Mouse (Mus musculus) lung, postnatal 14 days (tissue): ENCODE data around the gene Abca14.
"Not testable (repeated sequence)": the region's sequence is repeated elsewhere in the genome, so short reads cannot be mapped to it uniquely, and the experiment has no call there.

Source experiments
- DNase-seq: peaks from one replicate; pipeline ENCODE4 v3.0.0; 2021

Abca14 gene

DNA sequence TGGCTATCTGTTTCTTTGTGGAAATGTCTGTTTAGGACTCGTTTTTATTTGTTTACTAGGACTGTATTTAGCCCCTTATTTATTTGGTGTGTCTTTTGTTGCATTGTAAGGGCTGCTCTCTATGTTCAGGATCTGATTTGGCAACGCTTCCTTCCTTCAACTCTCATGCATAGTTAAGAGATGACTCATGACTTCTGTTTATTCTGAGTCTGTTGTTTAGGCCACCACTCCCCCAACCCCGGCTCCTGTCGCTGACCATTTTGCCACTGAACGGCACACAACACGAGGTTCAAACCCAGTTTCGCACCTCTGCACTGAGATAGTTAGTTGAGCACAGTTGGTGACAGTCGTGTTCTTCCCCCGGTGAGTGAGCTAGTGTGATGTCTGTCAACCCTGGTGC, 2.2 kb downstream of the Abca14 start:
- peak; percentile 16 for DNase-seq

DNA sequence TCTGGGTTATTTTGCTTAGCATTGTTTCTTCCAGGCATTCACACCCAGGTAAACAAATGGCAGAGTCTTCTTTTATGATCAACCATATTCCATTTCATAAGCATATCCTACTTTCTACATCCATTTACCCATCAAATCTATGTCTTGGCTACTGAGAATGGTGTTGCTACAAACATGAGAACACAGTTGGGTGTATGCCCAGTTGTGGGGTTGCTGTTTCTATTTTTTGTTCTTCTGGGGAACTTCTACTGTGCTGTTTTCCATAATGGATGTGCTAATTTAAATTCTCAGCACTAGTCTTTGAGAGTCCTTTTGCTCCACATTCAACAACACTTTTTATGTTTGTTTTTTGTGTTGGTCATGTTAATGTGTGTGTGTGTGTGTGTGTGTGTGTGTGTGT, 24.8 kb downstream of the Abca14 start:
- DNase-seq = no peak

DNA sequence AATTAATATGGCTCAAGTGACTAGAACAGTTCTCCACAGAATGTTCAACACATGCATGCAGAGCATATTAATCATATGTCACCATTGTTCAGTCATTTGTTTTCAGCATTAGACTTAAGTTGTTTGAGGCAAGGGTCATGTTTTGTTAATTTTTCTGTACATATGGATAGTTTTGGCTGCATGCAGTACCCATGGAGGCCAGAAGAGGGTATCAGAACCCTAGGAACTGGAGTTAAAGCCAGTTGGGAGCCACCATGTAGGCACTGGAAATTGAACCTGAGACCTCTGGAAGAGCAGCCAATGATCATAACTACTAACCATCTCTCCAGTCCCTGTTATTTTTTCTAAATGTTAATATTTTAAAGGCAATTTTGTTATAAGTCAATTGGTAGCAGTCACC, 37.3 kb downstream of the Abca14 start:
- peak; percentile 3 for DNase-seq

DNA sequence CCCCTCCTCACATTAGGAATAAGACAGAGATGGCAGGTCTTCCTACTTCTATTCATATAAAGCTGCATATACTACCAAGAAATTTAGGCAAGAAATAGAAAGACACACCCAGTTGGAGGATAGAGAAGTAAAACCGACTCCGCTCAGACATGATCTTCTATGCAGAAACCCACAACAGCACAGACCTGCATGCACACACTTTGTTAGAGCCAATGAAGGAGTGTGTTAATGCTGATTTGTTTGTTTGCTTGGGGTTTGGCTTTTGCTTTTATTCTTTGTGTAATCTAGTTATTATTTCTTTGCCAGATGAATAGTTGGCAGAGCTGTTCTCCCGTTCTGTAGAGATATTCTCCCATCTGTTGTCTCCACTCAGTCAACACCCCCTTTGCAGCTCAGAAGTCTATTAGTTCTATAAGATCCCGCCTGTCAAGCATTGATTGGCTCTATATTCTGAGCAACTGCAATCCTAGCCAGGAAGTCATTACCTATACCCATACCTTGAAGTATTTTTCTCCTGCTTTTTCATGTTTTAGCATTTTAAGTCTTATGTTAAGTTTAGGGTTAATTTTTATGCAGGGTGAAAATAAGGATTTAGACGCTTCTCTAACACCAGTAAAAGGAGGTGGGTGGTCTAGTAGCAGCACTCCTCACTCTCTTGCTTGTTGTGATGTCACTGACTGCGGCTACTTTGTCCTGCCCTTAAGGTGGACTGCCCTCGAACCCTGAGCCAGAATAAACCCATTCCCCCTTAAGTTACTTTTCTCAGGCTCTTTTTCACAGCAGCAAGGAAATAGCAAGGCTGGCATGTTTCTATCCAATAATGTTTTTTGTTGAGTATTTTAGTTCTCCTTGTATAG, 67.6 kb downstream of the Abca14 start:
- no peak for DNase-seq

DNA sequence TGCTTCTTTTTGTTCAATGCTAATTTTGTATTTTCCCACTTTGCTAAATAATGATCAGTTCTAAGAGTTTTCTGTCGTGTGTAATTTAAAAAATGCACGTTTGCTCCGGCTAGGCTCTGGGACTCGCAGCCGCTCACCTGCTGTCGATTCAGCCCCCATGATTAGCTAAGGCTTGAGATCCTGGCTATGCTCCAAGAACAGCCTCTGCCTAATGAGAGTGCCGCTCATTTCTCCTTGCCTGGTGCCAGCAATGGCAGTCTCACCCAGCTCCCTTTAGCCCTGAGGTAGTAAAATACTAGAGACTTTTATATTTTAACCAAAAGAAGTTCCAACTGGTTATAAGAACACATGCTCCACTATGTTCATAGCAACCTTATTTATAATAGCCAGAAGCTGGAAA, 68.3 kb downstream of the Abca14 start:
- no peak for DNase-seq

DNA sequence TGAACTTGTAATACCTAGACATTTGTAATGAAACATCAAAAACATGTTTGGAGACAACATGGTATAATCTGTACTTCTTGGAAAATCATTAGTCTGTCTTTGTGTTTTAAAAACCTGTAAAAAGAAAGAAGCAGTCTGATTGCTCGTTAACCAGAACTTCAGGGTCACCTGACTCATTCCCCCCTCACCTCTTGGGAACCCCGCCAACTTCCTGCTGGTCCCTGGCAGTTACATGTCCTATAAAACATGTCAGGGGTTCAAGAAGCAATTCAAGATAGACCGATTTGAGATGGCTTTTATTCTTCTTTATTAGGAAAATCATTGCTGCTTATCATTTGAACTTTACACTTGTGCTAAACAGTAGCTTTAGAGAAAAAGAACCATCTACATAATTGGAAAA, 81.5 kb downstream of the Abca14 start:
- no peak for DNase-seq

DNA sequence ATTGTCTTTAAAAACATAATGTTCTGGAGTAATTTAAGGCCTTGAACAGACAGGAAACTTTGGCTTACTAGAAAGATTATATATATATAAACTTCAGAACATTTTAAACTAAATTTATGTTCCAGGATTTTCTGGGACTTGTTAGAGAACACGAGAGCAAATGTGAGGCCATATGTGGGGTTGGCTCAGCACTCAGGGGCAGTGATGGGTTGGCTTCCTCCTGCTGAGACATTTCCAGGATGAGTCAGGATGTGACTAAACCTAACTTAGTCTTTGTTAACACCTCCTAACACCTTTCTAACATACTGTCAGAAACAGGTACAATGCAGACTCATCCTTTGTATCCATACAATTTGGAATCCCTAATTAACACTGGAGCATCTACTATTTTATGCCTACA, 112.3 kb downstream of the Abca14 start:
- no peak for DNase-seq

DNA sequence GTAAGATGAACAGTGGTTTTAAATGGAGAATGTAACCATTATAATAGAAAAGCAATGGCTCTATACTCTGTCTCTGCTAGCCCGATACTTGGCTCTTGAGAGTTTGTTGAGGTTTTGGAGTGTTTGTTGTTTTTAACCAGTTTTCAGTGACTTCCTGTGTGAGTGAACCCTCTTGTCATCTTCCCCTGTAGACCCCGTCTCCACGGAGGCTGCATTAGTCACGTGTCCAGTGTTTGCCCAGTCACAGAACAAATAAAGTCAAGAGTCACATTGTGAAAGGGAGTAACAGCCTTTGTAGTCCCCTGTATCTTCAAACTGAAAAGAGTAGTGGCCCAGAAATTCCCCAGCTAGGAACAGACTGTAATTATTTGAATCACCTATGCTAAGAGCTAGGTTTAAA, 119.2 kb downstream of the Abca14 start:
- peak; percentile 4 for DNase-seq

DNA sequence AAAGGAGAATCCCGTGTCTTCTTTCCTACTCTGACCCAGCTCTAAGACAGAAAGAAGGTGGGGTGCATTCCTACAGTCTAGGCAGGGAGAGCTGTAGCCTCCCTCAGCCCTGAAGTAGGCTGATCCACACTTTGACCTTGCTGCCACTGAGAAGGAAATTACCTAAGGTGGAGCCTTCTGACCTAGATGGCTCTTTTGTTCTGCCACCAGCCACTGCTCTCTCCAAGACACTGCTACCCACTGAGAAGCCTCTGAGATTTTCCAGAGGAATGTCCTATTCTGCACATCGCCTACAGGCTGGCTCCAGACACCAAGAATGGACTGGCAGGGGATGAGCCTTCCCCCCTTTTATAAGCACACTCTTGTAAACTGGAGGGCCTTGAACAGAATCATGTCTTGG, 122.2 kb downstream of the Abca14 start:
- not testable (repeated sequence) for DNase-seq

DNA sequence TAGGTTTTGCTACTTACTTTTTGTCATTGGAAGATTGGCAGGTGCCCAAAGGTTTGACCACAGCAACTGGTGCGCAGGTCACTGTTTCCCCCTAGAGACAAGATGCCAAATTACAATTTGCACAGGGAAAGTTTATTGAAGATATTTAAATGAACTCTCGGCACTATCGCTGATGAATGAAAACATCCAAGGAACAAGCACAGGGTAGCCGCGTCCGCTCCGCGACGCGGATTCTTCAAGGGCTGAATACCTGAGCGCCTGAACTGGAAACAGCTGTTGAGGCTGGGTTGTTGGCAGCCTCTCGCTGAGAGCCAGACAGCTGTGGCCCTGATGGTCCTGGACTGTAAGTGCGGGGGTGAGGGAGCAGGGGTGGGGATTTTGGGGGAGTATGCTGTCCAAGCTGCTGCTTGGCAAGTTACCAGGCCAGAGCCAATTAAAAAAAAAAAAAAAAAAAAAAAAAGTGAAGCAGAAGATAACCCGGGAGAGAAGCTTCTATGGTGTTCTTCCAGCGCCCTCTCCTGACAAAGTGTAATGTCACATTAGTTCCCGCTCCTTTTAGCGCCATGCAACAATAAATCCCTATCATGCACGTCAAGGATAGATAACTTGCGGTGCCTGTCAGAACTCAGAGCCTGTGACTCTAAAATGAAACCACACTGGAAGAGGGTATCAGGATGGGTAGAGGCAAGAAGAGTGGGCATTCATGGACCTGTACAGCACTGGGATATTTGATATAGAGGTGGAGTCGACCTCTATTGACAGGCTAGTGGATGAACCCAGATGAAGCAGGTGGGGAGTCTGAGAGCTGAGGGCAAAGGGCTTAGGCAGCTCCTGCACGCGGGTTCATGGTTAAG, 123.7 kb downstream of the Abca14 start:
- peak; percentile 48 for DNase-seq

DNA sequence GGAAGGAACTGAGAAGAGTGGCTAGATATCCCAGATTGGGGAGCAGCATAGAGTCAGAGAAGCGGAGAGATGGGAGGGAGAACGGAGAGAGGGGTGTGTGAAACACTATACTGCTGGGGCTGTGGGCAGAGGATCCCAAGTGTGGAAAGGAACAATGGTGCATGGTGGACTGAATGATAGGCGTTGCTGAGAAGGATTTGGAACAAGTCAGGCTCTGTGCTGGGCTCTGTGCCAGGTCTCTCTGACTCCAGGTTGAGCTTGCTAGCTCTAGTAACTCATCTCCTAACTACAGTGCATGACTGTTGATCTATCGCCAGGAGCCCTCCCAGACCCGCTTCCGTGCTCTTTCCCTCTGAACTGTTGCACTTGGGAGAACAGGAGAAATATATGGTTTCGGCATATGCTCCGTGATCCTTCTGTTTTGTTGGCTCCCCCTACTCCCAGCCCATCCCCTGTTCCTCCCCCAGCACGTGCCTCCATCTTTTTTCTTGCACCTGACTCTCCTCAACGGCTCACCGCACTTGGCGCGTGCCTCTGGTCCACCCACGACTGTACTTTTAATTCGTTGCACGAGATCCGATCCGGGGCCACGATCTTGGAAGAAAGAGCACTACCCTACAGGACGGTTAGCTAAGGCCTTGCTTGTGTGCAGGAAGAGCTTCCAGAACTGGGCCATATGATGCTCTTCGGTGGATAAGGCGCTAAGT, 124.5 kb downstream of the Abca14 start, which contains the start of gene Abca15:
Abca15 (plus strand) TSS at position 584 of the 707 bp plus-strand sequence.
- no peak for DNase-seq

DNA sequence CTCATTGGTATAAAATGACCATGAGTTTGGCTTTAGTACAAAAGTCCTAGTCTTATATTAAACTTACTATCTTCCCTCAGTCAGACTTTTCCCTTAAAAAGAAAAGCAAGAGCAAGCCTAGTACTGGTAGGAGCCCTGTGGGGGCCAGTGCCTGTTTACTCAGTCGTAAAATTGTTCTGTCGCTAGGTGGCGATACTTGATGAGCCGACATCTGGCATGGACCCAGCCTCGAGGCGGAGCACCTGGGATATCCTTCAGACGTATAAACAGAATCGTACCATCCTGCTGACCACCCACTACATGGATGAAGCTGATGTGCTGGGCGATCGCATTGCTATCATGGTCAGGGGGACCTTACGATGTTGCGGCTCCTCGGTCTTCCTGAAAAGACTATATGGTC, 157.4 kb downstream of the Abca14 start:
- no peak for DNase-seq
